Mouse (Mus musculus) cerebellum, adult 2 months (tissue): ENCODE results near the gene Hoxa4. TPM values are rescaled to one million over a fixed set of nuclear protein-coding genes. Genes with fewer than 3 reads are reported as not detected.

ENCODE experiments used
- DNase-seq, 2 experiments: peaks; one replicate each; pipeline ENCODE4 v3.0.0; 2021
- H3K27ac ChIP-seq: fragments of 200-500 bp; 2 replicates; pipeline ENCODE4 v1.5.1; 2012; ENCODE audit warnings: low read length, control low read depth, inconsistent platforms; ENCODE audit not compliant: insufficient read depth
- H3K27me3 ChIP-seq: fragments of 200-500 bp; 2 replicates; pipeline ENCODE4 v1.6.1; 2012; ENCODE audit warnings: inconsistent platforms, mild to moderate bottlenecking, low read length, moderate library complexity; ENCODE audit not compliant: control insufficient read depth, insufficient read depth
- H3K4me1 ChIP-seq: fragments of 200-500 bp; 2 replicates; pipeline ENCODE4 v1.6.1; 2011; ENCODE audit warnings: low read length; ENCODE audit not compliant: control insufficient read depth, insufficient read depth
- H3K4me3 ChIP-seq: fragments of 200-500 bp; replicated peaks from 2 replicates; pipeline ENCODE3; 2011; ENCODE audit warnings: mild to moderate bottlenecking, low read depth, low read length, control low read depth; ENCODE audit not compliant: insufficient read depth
- CTCF ChIP-seq: fragments of 200-500 bp; IDR thresholded peaks from 2 replicates; pipeline ENCODE4 v1.5.1; 2011; ENCODE audit warnings: low read depth, mild to moderate bottlenecking, control low read depth, low read length, moderate library complexity, borderline replicate concordance; ENCODE audit not compliant: insufficient read depth
- POLR2A ChIP-seq: fragments of 200-500 bp; IDR thresholded peaks from 2 replicates; pipeline ENCODE4 v1.6.1; 2011; ENCODE audit warnings: low read length, control low read depth, borderline replicate concordance; ENCODE audit not compliant: insufficient read depth
- WGBS: fragments of 180-500 bp; shearing (Covaris S2); methylation state at CpG from one replicate; pipeline ENCODE4 v1.1.7; 2018; 5-methylcytosine and 5-hydroxymethylcytosine counted together
- polyA plus RNA-seq: library from polyadenylated mRNA; depleted of rRNA; stranded (reverse); fragments of >200 nt; gene quantifications from 2 replicates; pipeline ENCODE4 v1.2.3, GENCODE M21; 2012; rRNA removed

Hoxa4 gene
- polyA plus RNA-seq: 4.1 and 5.1 TPM in 2 replicates

DNA sequence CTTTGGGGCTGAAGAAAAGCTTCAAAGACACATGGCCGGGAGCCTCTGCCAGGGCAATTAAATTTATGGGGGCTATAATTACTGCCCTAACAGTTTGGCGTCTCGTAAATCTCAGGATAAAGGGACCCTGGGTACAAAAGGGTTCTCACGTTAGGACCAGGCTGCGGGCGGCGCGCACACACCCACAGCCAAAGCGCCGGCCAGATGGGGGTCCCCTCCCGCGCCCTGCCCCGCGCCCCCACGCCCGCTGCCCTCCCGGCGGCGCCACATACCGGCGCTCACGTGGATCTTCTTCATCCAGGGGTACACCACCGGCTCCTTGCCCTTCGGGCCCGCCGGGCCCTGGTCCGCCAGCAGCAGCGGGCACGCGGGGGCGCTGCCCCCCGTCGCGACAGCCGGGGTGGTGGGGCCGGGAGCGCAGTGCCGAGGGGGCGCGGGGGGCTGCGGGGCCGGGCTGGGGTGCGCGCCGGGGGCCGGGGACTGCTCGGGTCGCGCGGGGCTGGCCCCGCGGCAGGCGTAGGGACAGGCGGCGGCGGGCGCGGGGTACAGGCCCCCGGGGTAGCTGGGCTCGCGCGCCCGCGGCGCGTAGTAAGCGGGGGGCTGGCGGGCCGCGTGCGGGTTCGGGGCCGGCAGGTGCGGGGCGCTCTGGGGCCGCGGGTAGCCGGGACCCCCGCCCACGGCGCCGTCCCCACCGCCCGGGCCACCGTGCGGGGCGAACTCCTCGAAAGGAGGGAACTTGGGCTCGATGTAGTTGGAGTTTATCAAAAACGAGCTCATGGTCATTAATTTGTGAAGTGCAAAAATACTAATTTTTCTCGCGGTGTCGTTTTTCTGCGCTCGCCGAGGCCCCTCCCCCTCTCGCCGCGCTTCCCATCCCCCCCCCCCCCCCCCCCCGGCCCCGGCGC, at the start of gene Hoxa4:
Gene Hoxa4, minus strand, starts transcription at position 848 of the 905 bp plus-strand sequence.
- Histone ChIP-seq H3K27me3 (peaks cover 17% of the 10 kb centered on the region; the same call in 1 of the 2 replicates), H3K27ac (no peak within 1 kb of the TSS)
- WGBS: 2% methylated on average over 75 of the region's 102 CpGs

DNA sequence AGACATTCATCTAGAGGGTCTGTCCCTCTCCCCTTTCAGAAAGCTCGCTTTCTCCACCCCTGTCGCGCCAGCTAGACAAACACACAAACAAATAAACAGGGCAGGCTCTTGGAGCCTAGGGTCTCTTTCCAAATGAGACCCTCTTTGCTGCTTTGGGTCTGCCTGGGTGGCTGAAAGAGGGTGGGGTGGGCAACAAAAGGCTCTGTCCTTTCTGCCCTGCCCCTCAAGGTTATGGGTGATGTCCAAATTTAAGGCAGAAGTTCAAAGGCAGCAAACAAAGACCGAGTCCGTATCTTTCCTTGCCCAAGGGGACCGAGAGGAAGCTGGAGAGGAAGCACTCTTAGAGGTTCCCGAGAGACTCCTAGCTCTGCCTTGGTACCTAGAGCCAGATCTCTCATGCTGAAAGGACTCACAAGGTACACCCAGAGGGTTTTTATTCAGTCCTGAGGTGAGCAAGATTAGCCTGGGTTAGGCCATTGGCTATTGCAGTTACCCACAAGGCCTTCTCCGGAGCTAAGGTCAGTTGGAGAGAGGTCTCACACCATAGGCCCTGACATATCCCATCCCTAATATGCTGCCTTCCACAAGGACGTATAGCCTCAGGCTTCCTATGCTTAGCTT, 49.6 kb upstream of the Hoxa4 start:
- Histone ChIP-seq H3K27ac (no peak overlapping the region), H3K4me3 (no peak overlapping the region), H3K27me3 (peaks cover 25% of the 10 kb centered on the region; the same call in 1 of the 2 replicates), H3K4me1 (no peaks in the 10 kb centered on the region)
- DNase-seq: no peak
- 9% methylated on average over 9 of the region's 9 CpGs for WGBS
- TF ChIP-seq CTCF (no peak), POLR2A (no peak)

More for the DNA sequence above, at the start of gene Hoxa4:
- DNase-seq: no peak
- H3K4me3 ChIP-seq: no peak within 1 kb of the TSS
- TF ChIP-seq CTCF: no peak
- TF ChIP-seq POLR2A: no peak
- no peaks in the 10 kb centered on the region for H3K4me1 ChIP-seq

- TF ChIP-seq POLR2A: no peak
- TF ChIP-seq CTCF: no peak
- DNase-seq: peak in 1 of 2 experiments; percentile 30
- Histone ChIP-seq H3K4me3 (no peak within 1 kb of the TSS), H3K27ac (no peak within 1 kb of the TSS), H3K27me3 (peaks cover 24% of the 10 kb centered on the region; the same call in 1 of the 2 replicates), H3K4me1 (no peaks in the 10 kb centered on the region)
- 2% methylated on average over 35 of the region's 35 CpGs for WGBS
Observed at GRCm38 (mm10) chr6:52240389-52241000, 48.9 kb upstream of the Hoxa4 start, which contains the start of gene Hoxa10. Gene Hoxa10, minus strand, starts transcription at chr6:52240854.

- Histone ChIP-seq H3K27ac (no peak overlapping the region), H3K27me3 (peaks cover 19% of the 10 kb centered on the region; the same call in 1 of the 2 replicates), H3K4me1 (no peaks in the 10 kb centered on the region), H3K4me3 (no peak overlapping the region)
- DNase-seq: peak in 1 of 2 experiments; percentile 3
- WGBS: 3% methylated on average over 30 of the region's 30 CpGs
- TF ChIP-seq POLR2A: no peak
- TF ChIP-seq CTCF: no peak
Observed at GRCm38 (mm10) chr6:52239625-52240388, 48.3 kb upstream of the Hoxa4 start.

- Histone ChIP-seq H3K27me3 (peaks cover 18% of the 10 kb centered on the region; the same call in 1 of the 2 replicates), H3K27ac (no peak overlapping the region), H3K4me1 (no peaks in the 10 kb centered on the region), H3K4me3 (no peak overlapping the region)
- TF ChIP-seq POLR2A: no peak
- no peak for TF ChIP-seq CTCF
- 11% methylated on average over 7 of the region's 7 CpGs for WGBS
- peak in 1 of 2 experiments; percentile 5 for DNase-seq
Observed at GRCm38 (mm10) chr6:52238976-52239375, 47.4 kb upstream of the Hoxa4 start.

DNA sequence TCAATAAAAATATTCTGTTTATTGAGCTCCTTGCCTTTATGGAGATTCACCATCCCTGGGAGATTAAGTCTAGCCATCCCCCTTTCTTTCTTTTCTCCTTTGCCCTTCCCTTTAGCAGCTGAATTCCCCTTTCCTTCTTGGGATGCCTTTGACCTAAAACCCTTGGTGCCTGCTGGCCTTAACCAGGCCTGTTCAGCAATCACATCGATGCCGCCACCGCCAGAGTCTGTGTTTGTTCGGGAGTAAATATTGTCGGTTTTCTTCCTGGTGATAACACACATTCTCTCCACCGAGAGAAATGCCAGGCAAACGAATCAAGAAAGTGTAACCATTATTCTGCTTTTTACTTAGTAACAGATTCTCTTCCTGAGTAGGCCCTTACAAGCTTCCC, 46.6 kb upstream of the Hoxa4 start:
- no peaks in the 10 kb centered on the region for H3K4me1 ChIP-seq
- no peak overlapping the region for H3K4me3 ChIP-seq
- peaks cover 16% of the 10 kb centered on the region; the same call in 1 of the 2 replicates for H3K27me3 ChIP-seq
- peak in 1 of 2 experiments; percentile 1 for DNase-seq
- no peak overlapping the region for H3K27ac ChIP-seq
- TF ChIP-seq CTCF: no peak
- no peak for TF ChIP-seq POLR2A
- 7% methylated on average over 7 of the region's 7 CpGs for WGBS
